Mouse (Mus musculus) megakaryocyte progenitor cell, adult 5-6 weeks (primary cell): ENCODE results near the gene Clcn1. TPM values are rescaled to one million over a fixed set of nuclear protein-coding genes. Genes with fewer than 3 reads are reported as not detected.

ENCODE experiments used
- ATAC-seq: replicated peaks from 2 replicates; pipeline ENCODE4 v1.8.0; 2016; ENCODE audit warnings: mild to moderate bottlenecking, moderate TSS enrichment, inconsistent platforms; ENCODE audit not compliant: poor library complexity
- total RNA-seq, 2 experiments: library from RNA; stranded (forward) in 1 of 2; stranded (reverse) in 1 of 2; fragments of 157-497, 149-512 nt in 1 of 2; fragments of 200-1000 nt in 1 of 2; gene quantifications; 2 replicates each; pipeline versions ENCODE4 v1.2.3 to v1.2.4; 2015 to 2017

The Clcn1 gene
- total RNA-seq, 2 experiments from 2014 or later, result not detected

DNA sequence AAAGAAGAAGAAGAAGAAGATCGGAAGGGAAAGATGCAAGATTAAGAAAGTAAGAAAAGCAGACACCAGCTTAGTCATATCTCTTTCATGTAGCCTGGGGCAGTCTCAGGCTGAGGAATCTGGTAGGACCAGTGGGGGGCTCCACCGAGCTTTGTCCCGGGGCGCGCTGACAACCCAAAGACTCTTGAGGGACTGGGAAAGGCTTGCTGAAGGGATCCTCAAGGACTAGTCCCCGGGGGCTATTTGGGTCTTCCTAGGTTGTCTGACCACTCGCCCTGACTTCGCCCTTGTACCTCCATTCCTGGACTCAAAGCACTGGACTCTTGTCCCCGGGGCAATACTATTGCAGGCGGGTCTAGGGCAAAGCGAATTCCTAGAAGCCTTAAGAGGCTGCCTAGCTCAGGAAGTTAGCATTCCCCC, 62.5 kb downstream of the Clcn1 start:
- ATAC-seq, result peak; percentile 37

GRCm38 (mm10) chr6:42349426-42350020, 63.0 kb downstream of the Clcn1 start, which contains the start of gene Zyx:
TSS of gene Zyx (plus strand) at chr6:42349630.
- peak; percentile 61 for ATAC-seq

DNA sequence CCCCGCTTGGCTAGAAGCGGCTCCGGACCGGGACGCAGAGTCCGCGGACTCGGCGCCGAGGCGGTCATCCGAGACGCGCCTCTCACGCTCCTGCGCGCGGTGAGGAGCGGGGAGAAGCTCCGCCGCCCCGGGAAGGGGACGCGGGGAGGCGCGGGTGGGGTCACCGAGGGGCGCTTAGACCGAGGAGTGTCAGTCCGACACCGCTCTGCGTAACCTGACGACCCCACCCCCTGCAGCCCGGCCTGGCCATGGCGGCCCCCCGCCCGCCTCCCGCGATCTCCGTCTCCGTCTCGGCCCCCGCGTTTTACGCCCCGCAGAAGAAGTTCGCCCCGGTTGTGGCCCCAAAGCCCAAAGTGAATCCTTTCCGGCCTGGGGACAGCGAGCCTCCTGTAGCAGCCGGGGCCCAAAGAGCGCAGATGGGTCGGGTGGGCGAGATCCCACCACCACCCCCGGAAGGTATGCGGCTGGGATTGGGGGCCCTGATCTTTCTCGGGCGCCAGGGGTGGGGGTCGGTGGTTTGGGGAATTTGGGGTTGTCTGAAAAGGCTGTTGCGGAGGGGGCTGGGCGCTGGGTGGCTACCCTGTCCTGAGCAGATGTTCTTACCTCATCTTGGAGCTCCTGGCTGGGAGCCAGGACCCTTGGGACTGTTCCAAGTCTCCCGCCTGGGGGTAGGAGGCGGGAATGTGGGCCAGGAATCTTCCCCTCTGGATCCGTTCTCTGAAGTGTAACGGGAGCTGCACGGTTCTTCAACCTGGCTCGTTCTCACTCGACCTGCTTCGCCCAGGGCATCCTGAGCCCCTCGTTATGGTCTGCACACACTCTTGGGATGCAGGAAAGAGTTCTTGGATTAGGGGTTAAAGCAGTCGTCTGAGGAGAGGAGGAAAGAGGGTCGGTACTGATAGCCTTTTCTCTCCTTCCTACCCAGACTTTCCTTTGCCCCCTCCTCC, 63.8 kb downstream of the Clcn1 start:
- ATAC-seq, result no peak

- no peak for ATAC-seq
Measured at GRCm38 (mm10) chr6:42350968-42351775, 64.7 kb downstream of the Clcn1 start.

- no peak for ATAC-seq
Measured at GRCm38 (mm10) chr6:42351776-42352485, 65.4 kb downstream of the Clcn1 start.

DNA sequence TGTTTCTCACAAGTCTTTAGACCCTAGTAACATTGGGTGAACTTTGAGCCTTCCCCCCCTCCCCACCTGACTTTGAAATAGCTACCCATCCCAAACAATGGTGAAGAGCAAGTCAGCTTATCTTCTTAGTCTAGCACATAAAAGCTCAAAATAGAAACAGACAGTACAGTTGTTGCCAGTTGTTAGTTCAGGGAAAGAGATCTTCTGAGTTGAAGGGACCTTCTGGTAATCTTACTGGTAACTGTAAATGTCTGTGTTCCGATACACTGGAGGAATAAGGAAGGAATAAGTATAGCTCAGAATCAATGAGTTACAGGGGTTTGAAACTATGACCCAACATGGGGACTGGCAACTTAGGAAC, 66.0 kb downstream of the Clcn1 start:
- ATAC-seq, result no peak

- ATAC-seq, result peak; percentile 45
Measured at GRCm38 (mm10) chr6:42353180-42353579, 66.7 kb downstream of the Clcn1 start.

- peak; percentile 35 for ATAC-seq
Measured at GRCm38 (mm10) chr6:42354076-42355019, 67.9 kb downstream of the Clcn1 start.

DNA sequence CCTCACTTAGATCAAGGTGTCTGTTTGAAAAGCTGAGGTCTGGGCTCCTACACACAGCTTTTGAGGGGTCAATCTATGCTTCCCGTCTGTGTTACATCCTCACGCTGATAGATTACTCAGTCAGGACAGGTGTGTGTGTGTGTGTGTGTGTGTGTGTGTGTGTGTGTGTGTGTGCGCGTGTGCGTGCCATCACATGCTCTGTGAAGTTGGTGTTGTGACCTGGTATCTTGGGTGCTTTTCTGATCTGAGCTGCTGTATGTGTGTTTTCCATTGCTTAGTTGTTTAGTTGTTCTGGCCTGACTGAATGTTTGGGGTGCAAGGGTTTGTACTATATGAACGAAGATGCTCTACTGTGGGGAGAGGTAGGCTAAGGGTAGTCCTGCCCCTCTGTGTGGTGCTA, 68.9 kb downstream of the Clcn1 start:
- ATAC-seq, result no peak

- no peak for ATAC-seq
Measured at GRCm38 (mm10) chr6:42355794-42356600, 69.5 kb downstream of the Clcn1 start.

GRCm38 (mm10) chr6:42356913-42357312, 70.4 kb downstream of the Clcn1 start:
- ATAC-seq, result no peak

GRCm38 (mm10) chr6:42357901-42358300, 71.4 kb downstream of the Clcn1 start:
- ATAC-seq, result no peak

DNA sequence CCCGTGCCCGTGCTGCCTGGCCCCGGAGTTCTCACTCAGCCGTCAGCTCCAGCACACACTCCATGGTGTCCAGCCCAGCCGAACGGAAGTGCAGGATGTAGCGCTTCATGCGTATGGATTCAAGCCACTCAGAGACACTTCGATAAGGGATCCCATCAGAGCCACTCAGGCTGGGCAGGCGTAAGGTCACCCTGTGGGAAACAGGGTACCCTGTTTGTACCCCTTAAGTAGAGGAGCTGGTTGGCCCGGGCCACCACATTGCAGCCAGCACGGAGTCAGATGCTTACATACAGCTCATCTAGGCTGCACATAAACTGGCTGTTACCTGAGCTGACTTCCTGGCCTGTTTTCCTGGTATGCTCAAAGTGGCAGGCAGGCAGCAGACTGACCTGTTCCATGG, 72.4 kb downstream of the Clcn1 start:
- no peak for ATAC-seq

DNA sequence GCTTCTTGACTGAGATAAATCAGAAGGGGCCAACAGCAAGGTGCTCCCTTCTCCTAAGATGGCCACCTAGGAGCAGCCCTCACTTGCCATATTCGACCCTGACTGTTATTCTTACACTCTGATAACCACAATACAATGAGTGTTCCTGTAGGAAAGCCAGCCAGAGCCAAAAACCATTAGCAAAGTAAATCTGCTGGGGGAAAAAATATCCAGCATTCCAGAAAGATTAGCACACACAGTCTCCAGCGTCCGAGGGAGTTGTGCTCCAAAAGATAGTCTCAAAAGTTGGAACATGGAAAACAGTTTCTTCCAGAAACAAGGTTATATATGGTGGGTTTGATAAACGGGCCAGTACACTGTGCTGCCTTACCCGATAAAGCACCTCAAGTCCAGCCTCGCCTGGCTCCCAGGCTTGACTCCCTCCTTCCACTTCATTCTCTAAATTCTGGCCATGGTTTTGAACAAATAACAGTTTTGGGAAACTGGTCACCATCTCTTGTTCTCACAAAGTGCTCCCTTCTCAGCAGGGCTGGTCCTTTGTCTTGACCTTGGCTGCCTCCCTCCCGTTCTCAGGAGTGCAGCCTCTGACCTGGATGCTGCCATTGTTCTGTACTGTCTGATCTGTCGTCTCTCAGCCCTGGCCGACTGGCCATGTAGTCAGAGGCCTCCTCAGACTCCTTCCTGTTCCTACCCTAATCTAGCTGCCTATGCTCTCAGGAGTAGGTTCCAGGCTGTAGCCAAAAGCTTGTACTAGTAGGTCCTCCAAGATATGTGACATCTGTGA, 73.1 kb downstream of the Clcn1 start:
- no peak for ATAC-seq

- no peak for ATAC-seq
Measured at GRCm38 (mm10) chr6:42360231-42360840, 73.9 kb downstream of the Clcn1 start.

DNA sequence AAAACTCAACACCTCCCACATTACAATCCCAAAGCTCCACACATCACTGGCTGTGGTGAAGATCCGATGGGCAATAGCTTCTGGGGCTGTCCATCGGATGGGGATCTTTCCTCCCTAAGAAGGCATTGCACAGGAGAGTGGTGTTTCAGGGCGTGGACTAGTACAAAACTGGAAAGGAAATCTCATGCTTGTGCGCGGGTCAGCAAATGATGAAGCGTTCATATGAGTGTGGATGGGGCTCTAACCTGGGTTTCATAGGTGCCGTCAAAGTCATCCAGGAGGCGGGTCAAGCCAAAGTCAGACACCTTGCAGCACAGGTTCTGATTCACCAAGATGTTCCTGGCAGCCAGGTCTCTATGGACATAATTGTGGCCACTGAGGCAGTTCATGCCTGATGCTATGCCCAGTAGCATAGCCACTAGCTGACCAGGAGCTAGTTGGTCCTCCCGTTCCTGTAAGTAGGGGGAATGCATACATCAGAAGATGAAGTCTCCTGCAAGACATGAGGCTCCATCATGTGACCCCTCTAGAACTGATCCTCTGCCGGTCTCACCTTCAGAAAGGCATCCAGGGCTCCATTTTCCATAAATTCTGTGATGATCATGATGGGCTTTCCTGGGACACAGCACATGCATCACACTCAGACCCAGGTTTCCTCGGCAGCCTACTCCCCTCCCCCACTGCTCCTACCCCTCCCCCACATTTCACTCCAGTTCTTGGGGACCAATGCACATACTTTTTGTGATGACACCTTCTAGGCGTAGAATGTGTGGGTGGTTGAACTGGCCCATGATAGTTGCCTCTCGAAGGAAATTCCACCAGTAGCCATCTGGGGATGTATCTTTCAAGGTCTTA, 74.8 kb downstream of the Clcn1 start:
- no peak for ATAC-seq

DNA sequence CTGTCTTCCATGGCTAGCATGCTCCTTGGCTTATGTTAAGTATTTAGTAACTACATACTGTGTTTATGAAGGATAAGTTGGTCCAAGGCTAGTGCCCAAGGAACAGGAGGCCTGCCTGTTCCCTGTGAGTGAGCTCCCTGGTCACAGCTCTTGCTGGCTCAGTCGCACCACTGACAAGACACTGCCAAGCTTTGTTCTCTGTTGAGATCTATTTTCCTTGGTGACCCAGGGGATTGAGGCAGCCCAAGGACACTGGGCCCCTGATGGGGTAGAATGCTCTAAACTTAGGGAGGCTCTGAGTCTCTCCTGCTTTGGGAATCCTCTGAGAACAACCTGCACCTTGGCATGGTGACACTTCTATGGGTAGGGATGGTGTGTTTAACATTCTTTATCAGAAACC, 75.6 kb downstream of the Clcn1 start:
- no peak for ATAC-seq
